Mouse (Mus musculus) kidney, postnatal 36 days (tissue): ENCODE results near the gene Hba-a2.
"Not testable (repeated sequence)": the region's sequence is repeated elsewhere in the genome, so short reads cannot be mapped to it uniquely, and the experiment has no call there.

Experiments used
- DNase-seq, 2 experiments: peaks; one replicate each; pipeline ENCODE4 v3.0.0; 2021 to 2022; ENCODE audit warnings: mixed read lengths in 2 of 2

The Hba-a2 gene

GRCm38 (mm10) chr11:32283091-32283777 is 13.1 kb upstream of the Hba-a2 start, which contains the start of gene Hba-a1:
Gene Hba-a1 (plus strand): TSS chr11:32283511.
- DNase-seq, result not testable (repeated sequence)

GRCm38 (mm10) chr11:32284582-32284981 is 11.7 kb upstream of the Hba-a2 start:
- DNase-seq, result not testable (repeated sequence)

GRCm38 (mm10) chr11:32285031-32285775 is 11.1 kb upstream of the Hba-a2 start:
- DNase-seq, result no peak

- not testable (repeated sequence) for DNase-seq
These were observed 10.4 kb upstream of the Hba-a2 start for GRCm38 (mm10) chr11:32285887-32286286.

- peak; percentile 81 to 89 for DNase-seq
These were observed 9.4 kb upstream of the Hba-a2 start, which contains the start of gene Hbq1b for GRCm38 (mm10) chr11:32286695-32287492. Gene Hbq1b (plus strand): TSS chr11:32286965.

DNA sequence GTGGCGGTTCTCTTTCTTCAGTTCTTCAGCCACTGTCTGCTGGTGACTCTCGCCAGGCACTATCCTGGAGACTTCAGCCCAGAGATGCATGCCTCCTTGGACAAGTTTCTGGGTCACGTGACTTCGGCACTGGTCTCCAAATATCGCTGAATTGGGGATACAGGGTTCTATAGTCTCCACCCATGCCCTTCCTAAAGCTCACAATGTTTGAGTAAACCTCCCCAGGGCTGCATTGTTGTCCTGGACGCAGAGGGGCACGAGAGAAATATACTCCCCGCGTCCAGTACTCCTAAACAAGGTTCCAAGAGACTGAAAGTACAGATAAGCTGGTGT is 8.8 kb upstream of the Hba-a2 start:
- no peak for DNase-seq

DNA sequence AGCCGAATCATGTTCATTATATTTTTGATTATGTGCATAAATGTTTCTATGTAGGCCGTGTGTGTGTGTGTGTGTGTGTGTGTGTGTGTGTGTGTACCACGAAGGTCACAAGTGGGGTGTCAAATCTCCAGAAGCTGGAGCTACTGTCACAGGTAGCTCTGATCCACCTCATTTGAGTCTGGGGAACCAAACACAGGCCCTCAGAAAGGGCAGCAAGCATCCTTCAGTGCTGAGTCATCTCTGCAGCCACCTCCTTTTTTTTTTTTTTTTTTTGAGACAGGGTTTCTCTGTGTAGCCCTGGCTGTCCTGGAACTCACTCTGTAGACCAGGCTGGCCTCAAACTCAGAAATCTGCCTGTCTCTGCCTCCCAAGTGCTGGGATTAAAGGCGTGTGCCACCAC is 3.5 kb upstream of the Hba-a2 start:
- DNase-seq, result not testable (repeated sequence)

DNA sequence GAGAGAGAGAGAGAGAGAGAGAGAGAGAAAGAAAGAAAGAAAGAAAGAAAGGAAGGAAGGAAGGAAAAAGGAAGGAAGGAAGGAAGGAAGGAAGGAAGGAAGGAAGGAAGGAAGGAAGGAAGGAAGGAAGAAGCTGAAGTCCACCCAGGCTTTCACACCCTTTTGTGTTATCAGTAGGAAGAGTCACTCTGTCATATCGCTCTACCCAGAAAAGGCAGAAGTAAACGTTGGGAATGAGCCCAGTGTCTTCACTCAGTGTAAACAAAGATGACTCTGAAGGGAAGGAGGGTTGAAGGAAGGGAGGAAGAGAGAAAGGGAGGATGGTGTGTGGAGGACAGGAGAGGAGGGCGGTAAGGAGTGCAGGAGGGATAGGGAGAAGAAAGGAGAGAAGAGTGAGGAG is 2.8 kb upstream of the Hba-a2 start:
- DNase-seq, result not testable (repeated sequence)

GRCm38 (mm10) chr11:32297417-32297816 is 1.1 kb downstream of the Hba-a2 start:
- DNase-seq, result not testable (repeated sequence)

DNA sequence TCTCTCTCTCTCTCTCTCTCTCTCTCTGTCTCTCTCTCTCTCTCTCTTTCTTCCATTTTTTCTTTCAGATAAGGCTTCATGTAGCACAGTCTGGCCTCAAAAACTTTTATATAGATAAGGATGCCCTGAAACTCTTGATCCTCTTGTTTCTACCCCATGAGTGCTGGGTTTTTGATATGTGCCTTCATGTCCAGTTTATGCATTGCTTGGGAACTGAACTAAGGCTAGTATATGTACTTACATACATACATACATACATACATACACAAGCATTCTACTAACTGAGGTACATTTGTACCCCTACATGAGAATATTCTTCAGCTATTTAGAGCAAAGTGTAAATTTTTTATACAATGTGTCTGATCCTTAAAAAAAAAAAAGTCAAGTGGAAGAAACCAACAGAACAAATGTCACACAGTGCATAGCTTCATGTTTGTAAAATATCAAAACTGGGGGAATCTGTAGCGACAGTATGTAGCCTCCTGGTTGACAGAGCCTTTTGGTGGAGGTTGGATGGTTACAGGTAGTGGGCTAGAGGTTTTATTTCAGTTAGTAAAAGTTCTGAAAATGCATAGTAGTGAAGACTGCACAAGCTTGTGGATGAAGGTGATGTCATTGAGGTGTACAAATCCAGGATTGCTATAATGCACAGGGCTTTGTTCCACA is 1.7 kb downstream of the Hba-a2 start:
- no peak for DNase-seq

DNA sequence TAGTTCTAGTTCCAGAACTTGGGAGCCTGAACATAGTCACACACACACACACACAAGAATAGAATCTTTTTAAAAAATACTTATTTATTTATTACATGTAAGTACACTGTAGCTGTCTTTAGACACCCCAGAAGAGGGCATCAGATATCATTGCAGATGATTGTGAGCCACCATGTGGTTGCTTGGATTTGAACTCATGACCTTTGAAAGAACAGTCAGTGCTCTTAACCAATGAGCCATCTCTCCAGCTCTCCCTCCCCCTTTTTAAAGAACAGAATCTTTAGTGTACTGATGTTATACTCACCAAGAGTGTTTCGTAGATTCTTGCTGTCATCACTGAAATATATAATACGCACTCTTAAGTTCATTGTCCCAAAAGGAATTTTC is 2.2 kb downstream of the Hba-a2 start:
- no peak for DNase-seq

DNA sequence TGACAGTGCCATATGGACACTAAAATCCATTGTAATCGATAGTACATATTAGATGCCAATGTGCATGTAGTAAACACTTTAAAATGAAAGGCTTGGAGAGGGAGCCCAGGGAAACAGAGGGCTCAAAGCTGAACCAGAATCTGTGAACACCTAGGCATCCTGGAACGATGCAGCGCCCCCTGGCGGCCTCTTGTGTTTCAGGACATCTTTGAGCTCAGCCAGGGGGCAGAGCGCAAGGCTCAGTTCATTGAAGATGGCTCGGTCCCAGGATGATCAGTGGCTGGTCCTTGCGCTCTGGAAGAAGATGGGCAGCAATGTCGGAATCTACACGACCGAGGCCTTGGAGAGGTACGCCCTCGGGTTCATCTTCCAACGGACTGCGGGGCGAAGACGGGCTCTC is 3.6 kb downstream of the Hba-a2 start, which contains the start of gene Hbq1a:
TSS of gene Hbq1a (plus strand) at position 205 of the 400 bp plus-strand sequence.
- DNase-seq, result peak; percentile 50 to 81

DNA sequence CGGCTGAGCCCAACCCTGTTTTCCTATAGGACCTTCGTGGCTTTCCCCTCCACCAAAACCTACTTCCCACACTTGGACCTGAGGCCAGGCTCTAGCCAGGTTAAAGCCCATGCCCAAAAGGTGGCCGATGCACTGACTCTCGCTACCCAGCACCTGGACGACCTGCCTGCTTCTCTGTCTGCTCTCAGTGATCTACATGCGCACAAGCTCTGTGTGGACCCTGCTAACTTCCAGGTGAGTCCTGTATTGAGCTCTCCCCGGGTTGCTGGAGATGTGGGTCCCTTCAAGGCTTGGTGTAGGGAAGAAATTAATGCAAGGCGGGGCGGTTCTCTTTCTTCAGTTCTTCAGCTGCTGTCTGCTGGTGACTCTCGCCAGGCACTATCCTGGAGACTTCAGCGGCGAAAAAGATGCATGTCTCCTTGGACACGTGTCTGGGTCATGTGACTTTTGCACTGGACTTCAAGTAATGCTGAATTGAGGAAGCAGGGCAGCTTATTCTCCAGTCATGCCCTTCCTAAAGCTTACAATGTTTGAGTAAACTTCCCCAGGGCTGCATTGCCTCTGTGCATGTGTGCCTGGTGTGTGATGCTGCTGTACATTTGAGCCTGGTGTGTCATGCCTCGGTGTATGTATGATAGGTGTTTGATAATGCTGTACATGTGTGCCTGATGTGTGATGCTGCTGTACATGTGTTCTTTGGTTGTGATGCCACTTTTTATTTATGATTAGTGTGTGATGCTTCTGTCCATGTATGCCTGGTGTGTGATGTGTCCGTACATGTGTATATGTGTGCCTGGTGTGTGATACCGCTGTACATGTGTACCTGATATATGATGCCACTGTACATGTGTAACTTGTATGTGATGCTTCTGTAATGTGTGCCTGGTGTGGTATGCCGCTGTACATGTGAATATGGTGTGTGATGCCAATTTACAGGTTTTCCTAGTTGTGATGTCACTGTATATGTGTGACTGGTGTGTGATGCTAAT is 4.3 kb downstream of the Hba-a2 start:
- DNase-seq, result no peak

DNA sequence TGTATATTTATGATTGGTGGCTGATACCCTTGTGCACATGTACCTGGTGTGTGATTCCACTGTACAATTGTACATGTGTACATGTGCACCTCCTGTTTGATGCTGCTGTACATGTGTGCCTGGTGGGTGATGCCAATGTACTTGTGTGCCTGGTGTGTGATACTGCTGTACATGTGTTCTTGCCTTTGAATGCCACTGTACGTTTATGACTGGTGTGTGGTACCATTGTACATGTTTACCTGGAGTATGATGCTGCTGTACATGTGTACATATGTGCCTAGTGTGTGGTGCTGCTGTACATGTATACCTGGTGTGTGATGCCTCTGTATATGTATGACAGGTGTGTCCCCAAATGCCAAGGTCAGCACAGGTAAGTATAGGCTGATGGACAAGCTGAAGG is 5.2 kb downstream of the Hba-a2 start:
- DNase-seq, result no peak

GRCm38 (mm10) chr11:32302824-32303419 is 6.6 kb downstream of the Hba-a2 start:
- no peak for DNase-seq

DNA sequence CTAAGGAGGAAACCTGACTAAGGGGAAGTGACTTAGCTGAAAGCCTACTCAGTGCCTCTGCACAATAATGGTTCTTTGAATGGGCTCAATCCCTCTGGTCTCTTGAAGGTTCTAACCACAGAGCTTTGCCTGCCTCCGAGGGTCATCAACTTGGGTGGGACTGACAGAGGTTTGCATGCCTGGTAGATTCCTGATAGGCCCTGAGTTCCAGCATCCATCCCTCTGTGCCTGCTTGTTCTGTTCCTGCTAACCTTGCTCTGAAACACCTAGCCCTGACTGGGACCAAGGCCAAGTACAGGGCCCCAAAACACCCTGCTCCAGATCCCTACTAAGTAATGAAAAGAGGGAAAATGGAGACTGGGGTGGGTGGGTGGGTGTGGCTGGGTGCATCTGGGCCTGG is 7.2 kb downstream of the Hba-a2 start:
- DNase-seq, result no peak

DNA sequence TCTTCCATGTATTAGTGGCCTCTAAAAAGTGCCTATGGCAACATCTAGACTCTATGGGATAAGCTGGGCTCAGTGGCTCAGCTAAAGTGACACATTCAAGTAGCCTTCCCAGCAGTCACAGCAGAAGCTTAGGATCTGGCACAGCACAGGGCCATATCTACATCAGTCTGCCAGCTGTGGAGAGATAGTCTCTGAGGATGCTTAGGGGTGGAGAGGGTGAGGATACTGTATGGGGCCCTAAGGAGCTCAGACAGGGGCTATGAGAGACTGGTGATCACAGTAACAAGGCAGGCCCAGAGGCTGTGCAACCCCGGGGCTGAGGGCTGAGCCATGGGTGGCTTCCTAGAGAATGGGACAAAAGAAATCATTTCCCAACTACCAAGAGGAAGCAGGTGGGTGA is 10.7 kb downstream of the Hba-a2 start:
- DNase-seq, result no peak

DNA sequence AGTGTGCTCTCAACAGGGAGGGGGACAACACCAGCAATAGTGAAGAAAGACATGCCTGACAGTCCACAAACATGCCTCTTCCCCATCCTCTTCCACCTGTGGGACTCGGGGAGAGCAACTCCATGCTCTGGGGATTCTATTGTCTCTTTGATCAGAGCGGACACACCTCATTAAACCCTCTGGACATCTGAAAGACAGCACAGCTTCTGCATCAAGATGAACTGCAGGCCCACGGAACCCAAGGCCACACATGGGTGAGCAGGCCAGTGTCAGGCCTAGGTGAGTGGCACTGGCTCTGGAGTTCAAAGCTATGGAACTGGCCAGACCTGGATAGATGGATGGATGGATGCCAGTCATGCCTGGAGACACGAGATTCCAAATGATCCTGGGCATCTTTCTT is 13.2 kb downstream of the Hba-a2 start:
- DNase-seq, result no peak

GRCm38 (mm10) chr11:32309928-32310327 is 13.6 kb downstream of the Hba-a2 start:
- no peak for DNase-seq

DNA sequence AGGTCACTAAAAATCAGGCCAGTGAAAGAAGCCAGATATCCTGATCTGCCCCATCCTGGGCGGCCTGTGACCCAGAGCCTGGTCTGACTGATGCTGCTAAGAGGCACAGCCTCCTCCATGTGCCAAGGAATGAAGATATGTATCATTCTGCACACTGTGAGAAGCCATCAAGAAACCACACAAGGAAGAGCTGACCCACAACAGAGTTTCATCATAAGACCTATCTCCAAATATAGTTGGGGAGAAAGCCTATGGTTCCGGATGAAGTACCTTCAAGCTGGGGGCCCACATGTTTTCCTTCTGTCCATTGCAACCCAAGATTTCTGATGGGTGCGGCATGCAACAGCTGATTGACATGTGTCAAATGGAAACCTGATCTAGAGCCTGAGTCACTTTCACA is 19.7 kb downstream of the Hba-a2 start:
- DNase-seq, result no peak
